Mouse (Mus musculus): ENCODE results near the gene Aire. TPM values are rescaled to one million over a fixed set of nuclear protein-coding genes. Genes with fewer than 3 reads are reported as not detected.

Gene Aire
- polyA plus RNA-seq, 1 experiment from 2014 or later: 0.13 TPM

- no peaks in the 10 kb centered on the region for H3K27me3 ChIP-seq
- DNase-seq (ENCODE audit: low read depth, low spot score) (no peak), ATAC-seq (no peak)
- in situ Hi-C loops (cut with MboI; ENCODE audit: low pct_unique_long_range_greater_than_20kb): loop anchor here (5.0 kb wide), 1 partner anchor 84 kb away; no protein-coding TSS in a partner anchor
- POLR2A ChIA-PET: no interaction called here
- TF ChIP-seq CTCF (IDR thresholded peaks at IDR 0.05): no peak
- CTCF ChIA-PET: interaction anchor here (1.0 to 1.4 kb wide), 2 partner anchors 27 to 82 kb away, joined by 4 read pairs; no protein-coding TSS in a partner anchor
Measured at GRCm38 (mm10) chr10:78078276-78078675, 34.9 kb upstream of the Aire start.

GRCm38 (mm10) chr10:78077862-78078261 lies 34.5 kb upstream of the Aire start:
- ChIA-PET POLR2A (no interaction called here), CTCF (interaction anchor here (1.0 to 1.4 kb wide), 3 partner anchors 28 to 82 kb away, joined by 3 to 4 read pairs (median 4); no protein-coding TSS in a partner anchor)
- H3K27me3 ChIP-seq: no peaks in the 10 kb centered on the region
- DNase-seq (ENCODE audit: low read depth, low spot score) (no peak), ATAC-seq (no peak)
- in situ Hi-C loops (cut with MboI; ENCODE audit: low pct_unique_long_range_greater_than_20kb): loop anchor here (5.0 kb wide), 1 partner anchor 84 kb away; no protein-coding TSS in a partner anchor
- TF ChIP-seq CTCF (IDR thresholded peaks at IDR 0.05): no peak

GRCm38 (mm10) chr10:78074977-78075376 lies 31.6 kb upstream of the Aire start:
- DNase-seq (ENCODE audit: low read depth, low spot score) (no peak), ATAC-seq (no peak)
- ChIA-PET CTCF (no interaction called here), POLR2A (no interaction called here)
- no peak for TF ChIP-seq CTCF (IDR thresholded peaks at IDR 0.05)
- in situ Hi-C loops (cut with MboI; ENCODE audit: low pct_unique_long_range_greater_than_20kb): loop anchor here (5.0 kb wide), 1 partner anchor 87 kb away; no protein-coding TSS in a partner anchor
- no peaks in the 10 kb centered on the region for H3K27me3 ChIP-seq

DNA sequence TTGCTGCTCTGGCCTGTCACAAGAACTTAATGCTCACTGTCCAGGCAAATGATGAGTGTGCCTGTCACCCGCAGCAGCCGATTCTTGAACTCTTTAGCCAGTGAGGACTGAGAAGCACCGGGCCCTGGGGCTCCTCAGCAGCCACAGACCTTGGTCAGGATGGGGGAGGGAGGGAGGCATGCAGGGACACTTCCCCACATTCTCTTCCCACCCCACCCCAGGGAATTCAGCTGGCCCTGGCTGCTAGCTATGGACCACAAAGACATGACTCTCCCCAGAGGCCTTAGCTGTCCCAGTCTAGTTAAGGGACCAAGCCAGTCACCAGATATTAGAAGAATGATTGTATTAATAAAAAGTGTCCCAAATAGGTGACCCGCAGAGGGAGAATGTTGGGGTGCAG lies 30.7 kb upstream of the Aire start:
- no peak for DNase-seq (ENCODE audit: low read depth, low spot score)
- ChIA-PET POLR2A (no interaction called here), CTCF (no interaction called here)
- in situ Hi-C loops (cut with MboI; ENCODE audit: low pct_unique_long_range_greater_than_20kb): no loop called here
- no peak for TF ChIP-seq CTCF (IDR thresholded peaks at IDR 0.05)
- ATAC-seq: no peak
- H3K27me3 ChIP-seq: no peaks in the 10 kb centered on the region

DNA sequence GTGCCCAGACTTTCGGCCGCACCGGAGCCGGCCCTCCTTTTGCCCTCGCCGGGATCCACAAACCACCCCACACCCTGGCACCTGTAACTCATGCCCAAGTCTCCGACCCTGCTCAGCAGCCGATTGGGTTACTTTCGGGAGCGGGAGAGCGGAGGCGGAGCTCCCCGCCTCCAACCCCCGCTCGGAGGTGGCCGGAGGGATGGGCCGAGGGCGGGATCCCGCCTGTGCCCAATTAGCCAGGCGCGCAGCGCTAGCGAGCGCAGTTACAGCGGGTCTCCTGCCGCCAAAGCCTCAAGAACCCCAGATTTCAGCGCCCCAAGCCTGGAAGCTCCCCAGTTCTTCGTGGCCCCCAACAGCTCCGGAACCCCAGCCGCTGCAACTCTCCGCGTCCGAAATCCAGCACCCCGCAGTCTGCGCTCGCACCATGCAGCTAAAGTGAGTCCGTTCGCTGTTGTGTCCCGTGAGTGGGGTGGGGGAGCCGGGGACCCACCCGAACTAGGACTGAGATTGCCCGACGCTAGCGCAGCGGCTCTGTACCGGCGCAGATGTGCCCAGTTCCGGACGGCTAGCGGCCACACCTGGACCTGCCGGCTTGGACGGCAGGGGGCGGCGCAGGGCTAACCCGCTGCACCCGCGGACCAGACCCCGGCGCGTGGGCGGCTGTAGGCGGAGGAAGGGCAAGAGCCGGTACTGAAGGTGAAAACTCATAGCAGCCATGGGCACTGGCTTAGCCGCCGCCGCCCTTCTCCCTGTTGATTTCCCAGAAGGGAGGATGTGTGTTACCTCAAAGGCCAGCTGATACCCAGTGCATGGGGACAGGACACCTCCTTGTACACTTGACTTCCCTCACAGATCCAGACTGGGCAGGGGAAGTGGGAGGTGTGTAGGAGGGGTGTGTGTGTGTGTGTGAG lies 25.9 kb upstream of the Aire start, which contains the start of gene Icosl:
TSS of gene Icosl (plus strand) at position 202 of the 911 bp plus-strand sequence.
- ChIA-PET CTCF (interaction anchor here (0.6 to 1.3 kb wide), 4 partner anchors 42 to 93 kb away, joined by 3 to 4 read pairs (median 3); no protein-coding TSS in a partner anchor), POLR2A (no interaction called here)
- ATAC-seq (peak; percentile 86), DNase-seq (ENCODE audit: low read depth, low spot score) (no peak)
- H3K27me3 ChIP-seq: no peaks in the 10 kb centered on the region
- in situ Hi-C loops (cut with MboI; ENCODE audit: low pct_unique_long_range_greater_than_20kb): no loop called here
- no peak for TF ChIP-seq CTCF (IDR thresholded peaks at IDR 0.05)

GRCm38 (mm10) chr10:78068541-78068940 lies 25.1 kb upstream of the Aire start:
- DNase-seq (ENCODE audit: low read depth, low spot score) (no peak), ATAC-seq (no peak)
- ChIA-PET POLR2A (no interaction called here), CTCF (interaction anchor here (1.3 kb wide), 1 partner anchor 49 kb away, joined by 4 read pairs; no protein-coding TSS in a partner anchor)
- TF ChIP-seq CTCF (IDR thresholded peaks at IDR 0.05): no peak
- in situ Hi-C loops (cut with MboI; ENCODE audit: low pct_unique_long_range_greater_than_20kb): no loop called here
- no peaks in the 10 kb centered on the region for H3K27me3 ChIP-seq

DNA sequence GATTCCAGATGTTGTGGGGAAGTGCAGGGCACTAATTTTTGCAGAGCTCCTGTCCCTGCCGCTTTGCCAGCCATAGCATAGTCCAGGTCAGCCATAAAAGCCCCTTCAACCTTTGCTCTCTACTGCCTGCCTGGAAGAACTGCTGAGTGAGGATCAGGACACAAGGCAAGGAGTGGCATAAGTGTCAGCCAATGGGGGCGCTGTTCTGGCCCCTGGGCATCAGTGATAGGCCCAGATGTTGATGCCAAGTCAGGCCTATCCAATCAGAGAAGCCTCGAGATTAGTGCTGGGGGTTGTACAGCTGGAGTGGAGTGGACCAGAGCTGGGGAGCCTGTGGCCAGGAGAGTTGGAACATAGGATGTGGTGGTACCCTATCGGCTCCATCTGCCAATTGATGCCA lies 23.8 kb upstream of the Aire start:
- in situ Hi-C loops (cut with MboI; ENCODE audit: low pct_unique_long_range_greater_than_20kb): no loop called here
- CTCF ChIA-PET: interaction anchor here (0.6 kb wide), 1 partner anchor 94 kb away, joined by 3 read pairs; no protein-coding TSS in a partner anchor
- peaks cover 4% of the 10 kb centered on the region for H3K27me3 ChIP-seq
- DNase-seq (ENCODE audit: low read depth, low spot score) (no peak), ATAC-seq (no peak)
- TF ChIP-seq CTCF (IDR thresholded peaks at IDR 0.05): no peak
- POLR2A ChIA-PET: no interaction called here

- TF ChIP-seq CTCF (IDR thresholded peaks at IDR 0.05): no peak
- in situ Hi-C loops (cut with MboI; ENCODE audit: low pct_unique_long_range_greater_than_20kb): no loop called here
- POLR2A ChIA-PET: no interaction called here
- DNase-seq (ENCODE audit: low read depth, low spot score): no peak
- H3K27me3 ChIP-seq: peaks cover 4% of the 10 kb centered on the region
- CTCF ChIA-PET: no interaction called here
- no peak for ATAC-seq
Measured at GRCm38 (mm10) chr10:78063122-78063521, 19.7 kb upstream of the Aire start.

- CTCF ChIA-PET: no interaction called here
- ATAC-seq (no peak), DNase-seq (ENCODE audit: low read depth, low spot score) (no peak)
- in situ Hi-C loops (cut with MboI; ENCODE audit: low pct_unique_long_range_greater_than_20kb): no loop called here
- POLR2A ChIA-PET: no interaction called here
- TF ChIP-seq CTCF (IDR thresholded peaks at IDR 0.05): no peak
- H3K27me3 ChIP-seq: no peaks in the 10 kb centered on the region
Measured at GRCm38 (mm10) chr10:78057056-78057455, 13.6 kb upstream of the Aire start.

GRCm38 (mm10) chr10:78054633-78055565 lies 11.5 kb upstream of the Aire start:
- H3K27me3 ChIP-seq: no peaks in the 10 kb centered on the region
- POLR2A ChIA-PET: no interaction called here
- TF ChIP-seq CTCF (IDR thresholded peaks at IDR 0.05): no peak
- DNase-seq (ENCODE audit: low read depth, low spot score) (no peak), ATAC-seq (no peak)
- in situ Hi-C loops (cut with MboI; ENCODE audit: low pct_unique_long_range_greater_than_20kb): no loop called here
- CTCF ChIA-PET: no interaction called here
